ENCODE assay signal across 8 mouse cellular contexts in the genomic region with DNA sequence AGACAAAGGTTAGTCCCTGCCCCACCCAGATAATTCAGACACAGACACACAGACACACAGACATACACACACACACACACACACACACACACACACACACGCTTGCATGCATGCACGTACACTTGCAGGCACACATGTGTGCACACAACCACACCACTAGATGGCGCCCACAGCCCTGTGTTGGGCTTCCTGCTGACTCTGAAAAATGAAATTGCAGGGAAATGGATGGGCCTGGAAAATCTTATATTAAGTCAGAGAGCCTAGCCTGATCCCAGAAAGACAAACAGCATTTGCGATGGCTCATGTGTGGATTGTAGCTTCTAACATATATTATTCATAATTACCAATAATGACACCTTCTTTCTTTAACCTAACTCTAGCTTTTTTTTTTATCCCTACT. TPM values are rescaled to one million over a fixed set of nuclear protein-coding genes. Genes with fewer than 3 reads are reported as not detected.
DNase-seq lines count a peak whose midpoint lies in the region; ATAC-seq and TF ChIP-seq lines count a peak whose summit lies in the region.

No protein-coding gene starts in this region.

- no peaks in the 10 kb centered on the region for H3K36me3 ChIP-seq in forebrain, embryonic 13.5 days (ENCODE audit: poor library complexity, severe bottlenecking)
- no peaks in the 10 kb centered on the region for H3K36me3 ChIP-seq in forebrain, embryonic 15.5 days
- H3K36me3 ChIP-seq in neural tube, embryonic 15.5 days = no peaks in the 10 kb centered on the region

- ATAC-seq in forebrain, embryonic 13.5 days = 0 out of 2 replicates have a peak, but pooled peaks have one; percentile 36
- ATAC-seq in forebrain, embryonic 15.5 days (replicated peaks) = no peak
- ATAC-seq in neural tube, embryonic 15.5 days (ENCODE audit: low FRiP score) = no peak
- peak; percentile 53; the same call in 1 of the 2 replicates for ATAC-seq in megakaryocyte, adult 5-6 weeks (ENCODE audit: poor library complexity, severe bottlenecking)
- no peak for ATAC-seq in inflammation-experienced regulatory T-cells, adult 6 months

- DNase-seq in neural tube, embryonic 10.5 days (ENCODE audit: extremely low spot score, low spot score) = peak; percentile 43
- peak; percentile 45 for DNase-seq in kidney, adult 9 months

- no peak overlapping the region for H3K4me2 ChIP-seq in forebrain, embryonic 13.5 days
- no peak overlapping the region for H3K4me2 ChIP-seq in forebrain, embryonic 15.5 days (replicated peaks)
- no peak overlapping the region for H3K4me2 ChIP-seq in neural tube, embryonic 15.5 days

- H3K9ac ChIP-seq in forebrain, embryonic 13.5 days = no peak overlapping the region
- H3K9ac ChIP-seq in forebrain, embryonic 15.5 days (replicated peaks) = no peak overlapping the region
- no peak overlapping the region for H3K9ac ChIP-seq in neural tube, embryonic 15.5 days (replicated peaks)

- TF ChIP-seq POLR2A in bone marrow macrophage, adult 2 months (IDR thresholded peaks at IDR 0.05; ENCODE audit: borderline replicate concordance, low read depth, low read length) = no peak

- TF ChIP-seq CTCF in bone marrow macrophage, adult 2 months (IDR thresholded peaks at IDR 0.05; ENCODE audit: low read depth, low read length) = peak; percentile 88

- no peak overlapping the region for H3K4me3 ChIP-seq in forebrain, embryonic 13.5 days
- no peak overlapping the region for H3K4me3 ChIP-seq in forebrain, embryonic 15.5 days
- no peak overlapping the region for H3K4me3 ChIP-seq in neural tube, embryonic 15.5 days (replicated peaks)
- no peak overlapping the region for H3K4me3 ChIP-seq in bone marrow macrophage, adult 2 months (ENCODE audit: insufficient read depth, low read length)

- WGBS in forebrain, embryonic 13.5 days = 48% methylated on average over 4 of the region's 4 CpGs
- 54% methylated on average over 4 of the region's 4 CpGs for WGBS in forebrain, embryonic 15.5 days
- WGBS in neural tube, embryonic 15.5 days = 57% methylated on average over 4 of the region's 4 CpGs

- H3K27ac ChIP-seq in forebrain, embryonic 13.5 days = no peak overlapping the region
- no peak overlapping the region for H3K27ac ChIP-seq in forebrain, embryonic 15.5 days (replicated peaks)
- no peak overlapping the region for H3K27ac ChIP-seq in neural tube, embryonic 15.5 days (replicated peaks)
- H3K27ac ChIP-seq in bone marrow macrophage, adult 2 months (ENCODE audit: insufficient read depth, low read depth, low read length) = no peak overlapping the region

- H3K27me3 ChIP-seq in forebrain, embryonic 13.5 days = no peaks in the 10 kb centered on the region
- H3K27me3 ChIP-seq in forebrain, embryonic 15.5 days = no peaks in the 10 kb centered on the region
- H3K27me3 ChIP-seq in neural tube, embryonic 15.5 days (replicated peaks) = no peaks in the 10 kb centered on the region

- no peaks in the 10 kb centered on the region for H3K4me1 ChIP-seq in forebrain, embryonic 13.5 days
- H3K4me1 ChIP-seq in forebrain, embryonic 15.5 days = no peaks in the 10 kb centered on the region
- H3K4me1 ChIP-seq in neural tube, embryonic 15.5 days = peaks cover 5% of the 10 kb centered on the region
- peaks cover 13% of the 10 kb centered on the region for H3K4me1 ChIP-seq in bone marrow macrophage, adult 2 months (ENCODE audit: control insufficient read depth, insufficient read depth, low read length)

- H3K9me3 ChIP-seq in forebrain, embryonic 13.5 days (replicated peaks) = peaks cover 11% of the 10 kb centered on the region; the same call in 1 of the 2 replicates
- H3K9me3 ChIP-seq in forebrain, embryonic 15.5 days = no peaks in the 10 kb centered on the region
- H3K9me3 ChIP-seq in neural tube, embryonic 15.5 days (replicated peaks) = no peaks in the 10 kb centered on the region

RNA-seq across cellular contexts. Expression of a gene that starts 38.7 kb away (rescaled TPM):
- polyA plus RNA-seq in forebrain, embryonic 13.5 days (2015; fragmentation: Nextera tagmentation; extraction: Ambion mirVana) = 1.5 and 3.0 TPM in 2 replicates
- 1.5 and 3.7 TPM in 2 replicates for polyA plus RNA-seq in forebrain, embryonic 15.5 days (2015; fragmentation: Nextera tagmentation; extraction: Ambion mirVana)
- polyA plus RNA-seq in neural tube, embryonic 15.5 days (2015; fragmentation: Nextera tagmentation; extraction: Ambion mirVana) = 4.5 and 4.8 TPM in 2 replicates
- 3.2 and 4.9 TPM in 2 replicates for polyA plus RNA-seq in bone marrow macrophage, adult 2 months (2012; ENCODE audit: insufficient read depth, insufficient read length, missing spikeins)
- 0.41 TPM in 1 of 2 replicates, not detected in the other for total RNA-seq in megakaryocyte, adult 5-6 weeks (2015)
- 0.41 TPM in 1 of 2 replicates, not detected in the other for total RNA-seq in megakaryocyte, adult 5-6 weeks (2017)
- 1 to 10 TPM in 2 of 3 experiments, not detected in 1; 2.2 to 2.6 TPM for polyA plus RNA-seq in inflammation-experienced regulatory T-cells, adult 6 months (2017; shearing (Covaris generic))

Comparison
In these comparisons a context has a peak if more than half of its experiments do, and no peak if none do; other contexts are left out.
1. ATAC-seq: peak in forebrain, embryonic 13.5 days (single experiment) and megakaryocyte, adult 5-6 weeks (single experiment); none in forebrain, embryonic 15.5 days (single experiment), neural tube, embryonic 15.5 days (single experiment) and inflammation-experienced regulatory T-cells, adult 6 months (single experiment).